14 mouse cellular contexts compared by ENCODE assay signal in the genomic region with DNA sequence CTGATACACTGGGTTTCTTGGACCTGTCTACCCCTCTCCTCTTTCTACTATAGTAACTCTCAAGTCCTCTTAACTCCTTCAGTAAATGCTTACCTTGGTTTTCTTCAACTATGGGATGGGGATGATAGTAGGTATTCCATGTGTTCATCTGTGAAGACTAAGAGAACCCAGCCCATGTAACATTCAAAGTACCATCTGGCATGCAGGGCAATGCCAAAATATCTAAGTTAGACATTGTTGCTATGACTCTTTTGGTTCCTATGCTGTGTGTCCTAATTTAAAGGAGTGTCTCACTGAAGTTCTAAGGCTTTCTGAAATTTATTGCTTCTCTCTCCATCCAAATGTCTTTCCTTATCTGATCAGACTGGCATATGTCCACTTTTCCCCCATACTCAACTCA.
"Had no signal": no experiment of that assay in that cellular context is flagged by ENCODE, and none has a peak within 500 bp of the region (broad histone marks: within the 10 kb centered on the region; RNA-seq: fewer than 3 reads in every experiment).

No protein-coding gene starts in this region.

- H3K4me3 ChIP-seq: limb, embryonic 12.5 days; limb, embryonic 15.5 days had no signal

- H3K27ac ChIP-seq: kidney, postnatal 0 days; limb, embryonic 12.5 days; limb, embryonic 15.5 days; liver, embryonic 14.5 days; macrophage had no signal

- DNase-seq: kidney, postnatal 25 days; liver, postnatal 0 days; lung, embryonic 14.5 days; midbrain, embryonic 14.5 days; right cerebral cortex, postnatal 25 days; spleen, adult 18-20 months; thymus, adult 2 months; thymus, postnatal 14 days; thymus, postnatal 4 days had no signal
